Mouse (Mus musculus): ENCODE data around the gene Mrpl21. TPM values are rescaled to one million over a fixed set of nuclear protein-coding genes. Genes with fewer than 3 reads are reported as not detected.

Mrpl21 gene
- total and polyA plus RNA-seq, 2 experiments from 2014 or later = 65.7 to 93.8 TPM

- Histone ChIP-seq H3K9ac (replicated peaks; ENCODE audit: low read length) (no peak overlapping the region), H3K36me3 (ENCODE audit: insufficient read depth, low read length) (no peaks in the 10 kb centered on the region), H3K9me3 (ENCODE audit: low read length) (no peaks in the 10 kb centered on the region), H3K4me2 (ENCODE audit: low read depth, low read length) (no peak overlapping the region), H3K4me3 (ENCODE audit: low read length) (no peak overlapping the region), H3K27me3 (ENCODE audit: insufficient read depth, low read length) (no peaks in the 10 kb centered on the region), H3K4me1 (ENCODE audit: insufficient read depth, low read length) (peaks cover 5% of the 10 kb centered on the region; the same call in 1 of the 2 replicates), H3K27ac (no peak overlapping the region)
- no peak for TF ChIP-seq CTCF (IDR thresholded peaks at IDR 0.05; ENCODE audit: low read depth)
- 82% methylated on average over 1 of the region's 1 CpGs for WGBS
- ATAC-seq = no peak
- no peak for DNase-seq (ENCODE audit: low spot score)
Measured at GRCm38 (mm10) chr19:3335917-3336316, 53.2 kb downstream of the Mrpl21 start.

GRCm38 (mm10) chr19:3336485-3337255 lies 54.0 kb downstream of the Mrpl21 start:
- H3K27me3 ChIP-seq (ENCODE audit: insufficient read depth, low read length) = no peaks in the 10 kb centered on the region
- H3K4me2 ChIP-seq (ENCODE audit: low read depth, low read length) = no peak overlapping the region
- H3K9me3 ChIP-seq (ENCODE audit: low read length) = no peaks in the 10 kb centered on the region
- H3K4me1 ChIP-seq (ENCODE audit: insufficient read depth, low read length) = peaks cover 5% of the 10 kb centered on the region; the same call in 1 of the 2 replicates
- ATAC-seq (no peak), DNase-seq (ENCODE audit: low spot score) (no peak)
- H3K9ac ChIP-seq (replicated peaks; ENCODE audit: low read length) = no peak overlapping the region
- H3K27ac ChIP-seq = no peak overlapping the region
- WGBS = 52% methylated on average over 8 of the region's 8 CpGs
- H3K36me3 ChIP-seq (ENCODE audit: insufficient read depth, low read length) = no peaks in the 10 kb centered on the region
- TF ChIP-seq CTCF (IDR thresholded peaks at IDR 0.05; ENCODE audit: low read depth) = no peak
- no peak overlapping the region for H3K4me3 ChIP-seq (ENCODE audit: low read length)

GRCm38 (mm10) chr19:3339187-3339586 lies 56.5 kb downstream of the Mrpl21 start:
- H3K4me3 ChIP-seq (ENCODE audit: low read length) = no peak overlapping the region
- H3K9ac ChIP-seq (replicated peaks; ENCODE audit: low read length) = no peak overlapping the region
- 86% methylated on average over 8 of the region's 8 CpGs for WGBS
- no peak overlapping the region for H3K4me2 ChIP-seq (ENCODE audit: low read depth, low read length)
- H3K27me3 ChIP-seq (ENCODE audit: insufficient read depth, low read length) = no peaks in the 10 kb centered on the region
- no peaks in the 10 kb centered on the region for H3K9me3 ChIP-seq (ENCODE audit: low read length)
- no peak overlapping the region for H3K27ac ChIP-seq
- no peaks in the 10 kb centered on the region for H3K36me3 ChIP-seq (ENCODE audit: insufficient read depth, low read length)
- TF ChIP-seq CTCF (IDR thresholded peaks at IDR 0.05; ENCODE audit: low read depth) = no peak
- no peak for DNase-seq (ENCODE audit: low spot score)
- ATAC-seq = no peak
- peaks cover 4% of the 10 kb centered on the region; the same call in 1 of the 2 replicates for H3K4me1 ChIP-seq (ENCODE audit: insufficient read depth, low read length)

GRCm38 (mm10) chr19:3341021-3341420 lies 58.3 kb downstream of the Mrpl21 start:
- no peaks in the 10 kb centered on the region for H3K27me3 ChIP-seq (ENCODE audit: insufficient read depth, low read length)
- 77% methylated on average over 3 of the region's 3 CpGs for WGBS
- H3K36me3 ChIP-seq (ENCODE audit: insufficient read depth, low read length) = no peaks in the 10 kb centered on the region
- no peak overlapping the region for H3K4me3 ChIP-seq (ENCODE audit: low read length)
- H3K4me1 ChIP-seq (ENCODE audit: insufficient read depth, low read length) = no peaks in the 10 kb centered on the region
- no peak overlapping the region for H3K27ac ChIP-seq
- ATAC-seq = no peak
- no peak overlapping the region for H3K9ac ChIP-seq (replicated peaks; ENCODE audit: low read length)
- no peak for TF ChIP-seq CTCF (IDR thresholded peaks at IDR 0.05; ENCODE audit: low read depth)
- no peaks in the 10 kb centered on the region for H3K9me3 ChIP-seq (ENCODE audit: low read length)
- DNase-seq (ENCODE audit: low spot score) = no peak
- no peak overlapping the region for H3K4me2 ChIP-seq (ENCODE audit: low read depth, low read length)

Small RNAs within 50 kb of the gene (microRNA-seq; reads per million reads assigned to microRNA genes)
- 0 to 0.88 reads per million in 2 experiments for gene Mir6984

Other genes with a start within 250 kb of the Mrpl21 start
- 10.5 and 11.5 TPM in 2 replicates for gene Ighmbp2, start 116 bp downstream of the Mrpl21 start, total RNA-seq (2014; rRNA removed)
- 8.6 and 9.2 TPM in 2 replicates for gene Ighmbp2, start 116 bp downstream of the Mrpl21 start, polyA plus RNA-seq (2015; fragmentation: Nextera tagmentation; extraction: Ambion mirVana)
- gene Cpt1a, start 39.4 kb downstream of the Mrpl21 start, total RNA-seq (2014; rRNA removed) = 27.7 and 31.1 TPM in 2 replicates
- gene Cpt1a, start 39.4 kb downstream of the Mrpl21 start, polyA plus RNA-seq (2015; fragmentation: Nextera tagmentation; extraction: Ambion mirVana) = 22.3 and 22.4 TPM in 2 replicates
- 1.3 and 1.5 TPM in 2 replicates for gene Tesmin, start 106.0 kb downstream of the Mrpl21 start, total RNA-seq (2014; rRNA removed)
- gene Tesmin, start 106.0 kb downstream of the Mrpl21 start, polyA plus RNA-seq (2015; fragmentation: Nextera tagmentation; extraction: Ambion mirVana) = 0.97 and 1.1 TPM in 2 replicates
- 0.75 and 3.7 TPM in 2 replicates for gene Gal, start 131.6 kb downstream of the Mrpl21 start, total RNA-seq (2014; rRNA removed)
- 29.4 and 40.6 TPM in 2 replicates for gene Gal, start 131.6 kb downstream of the Mrpl21 start, polyA plus RNA-seq (2015; fragmentation: Nextera tagmentation; extraction: Ambion mirVana)

Measured in hindbrain, postnatal 0 days (tissue).